Mouse (Mus musculus) kidney, adult 2 months (tissue): ENCODE data around the gene Pds5a. TPM values are rescaled to one million over a fixed set of nuclear protein-coding genes. Genes with fewer than 3 reads are reported as not detected.

Experiments used
- DNase-seq: peaks from one replicate; pipeline ENCODE4 v3.0.0; 2021
- H3K27ac ChIP-seq: fragments of 200-500 bp; 2 replicates; pipeline ENCODE4 v1.5.1; 2012; ENCODE audit warnings: low read depth, low read length, control low read depth, inconsistent platforms; ENCODE audit not compliant: insufficient read depth
- H3K27me3 ChIP-seq: fragments of 200-500 bp; replicated peaks from 2 replicates; pipeline ENCODE4 v1.6.1; 2012; ENCODE audit warnings: mild to moderate bottlenecking, moderate library complexity, low read length, inconsistent platforms; ENCODE audit not compliant: control insufficient read depth, insufficient read depth
- H3K36me3 ChIP-seq: fragments of 200-500 bp; 2 replicates; pipeline ENCODE4 v1.6.1; 2012; ENCODE audit warnings: mild to moderate bottlenecking, moderate library complexity, low read length, inconsistent platforms; ENCODE audit not compliant: control insufficient read depth, insufficient read depth
- H3K4me1 ChIP-seq: fragments of 200-500 bp; 2 replicates; pipeline ENCODE4 v1.6.1; 2011; ENCODE audit warnings: low read length; ENCODE audit not compliant: control insufficient read depth, insufficient read depth
- H3K4me3 ChIP-seq: fragments of 200-500 bp; 2 replicates; pipeline ENCODE4 v1.5.1; 2011; ENCODE audit warnings: mild to moderate bottlenecking, low read depth, low read length, control low read depth; ENCODE audit not compliant: insufficient read depth
- CTCF ChIP-seq: fragments of 200-500 bp; conservative IDR thresholded peaks from 2 replicates; pipeline ENCODE4 v1.5.1; 2011; ENCODE audit warnings: low read depth, mild to moderate bottlenecking, control low read depth, low read length, moderate library complexity, mixed read lengths; ENCODE audit not compliant: insufficient read depth, insufficient read length
- POLR2A ChIP-seq: fragments of 200-500 bp; IDR thresholded peaks from one replicate; pipeline ENCODE4 v1.6.1; 2011; ENCODE audit warnings: low read depth, low read length, control low read depth
- WGBS: fragments of 180-500 bp; shearing (Covaris S2); methylation state at CpG from one replicate; pipeline ENCODE4 v1.1.7; 2018; 5-methylcytosine and 5-hydroxymethylcytosine counted together
- polyA plus RNA-seq: library from polyadenylated mRNA; depleted of rRNA; stranded (reverse); fragments of >200 nt; gene quantifications from 2 replicates; pipeline ENCODE4 v1.2.3, GENCODE M21; 2012; rRNA removed

The Pds5a gene
- polyA plus RNA-seq, 1 experiment, result 17.3 TPM

DNA sequence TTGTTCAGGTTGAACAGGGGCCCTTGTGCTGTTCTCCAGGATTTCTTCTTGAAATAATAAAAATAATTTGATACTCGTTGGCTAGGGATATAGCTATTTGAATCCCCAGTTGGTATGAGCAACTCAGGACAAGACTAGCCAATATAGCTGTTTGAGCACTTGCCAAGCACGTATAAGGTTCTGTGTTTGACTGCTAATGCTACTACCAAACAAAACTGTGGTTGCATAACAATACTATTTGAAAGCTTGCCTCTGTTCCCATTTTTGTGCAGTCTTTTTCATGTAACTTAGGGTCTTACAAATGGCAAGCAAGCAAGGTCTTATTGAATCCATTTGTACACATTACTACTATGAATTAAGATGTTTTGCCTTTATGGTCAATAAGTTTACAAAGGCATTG lies 122.2 kb downstream of the Pds5a start:
- Histone ChIP-seq H3K4me3 (no peak overlapping the region), H3K36me3 (no peaks in the 10 kb centered on the region; the same call in 1 of the 2 replicates), H3K27ac (no peak overlapping the region), H3K27me3 (no peaks in the 10 kb centered on the region), H3K4me1 (no peaks in the 10 kb centered on the region; the same call in 1 of the 2 replicates)
- TF ChIP-seq CTCF, result no peak
- no peak for TF ChIP-seq POLR2A
- WGBS, result 76% methylated on average over 2 of the region's 2 CpGs
- DNase-seq, result no peak

- no peak for DNase-seq
These were observed 123.2 kb downstream of the Pds5a start for GRCm38 (mm10) chr5:65574876-65575275.

DNA sequence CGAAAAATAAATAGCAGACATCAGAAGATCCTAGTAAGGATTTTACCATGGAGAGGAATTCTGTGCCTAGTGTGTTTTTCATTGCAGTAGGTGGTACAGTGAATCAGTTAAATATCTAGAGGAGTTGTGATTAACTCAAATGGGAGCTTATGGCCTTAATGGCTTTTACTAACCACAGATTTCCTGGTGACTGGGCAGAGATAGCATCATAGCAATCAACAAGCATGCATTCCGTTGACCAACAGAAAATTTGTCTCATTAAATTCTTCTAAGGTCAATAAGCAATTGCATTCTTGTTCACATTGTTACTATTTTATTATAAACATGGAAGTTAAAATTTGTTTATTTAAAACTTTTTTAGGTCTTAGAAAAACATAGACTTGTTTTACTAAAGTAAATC lies 132.6 kb downstream of the Pds5a start:
- no peak for DNase-seq
- Histone ChIP-seq H3K4me3 (no peak overlapping the region), H3K4me1 (0 out of 2 replicates have a peak, but pooled peaks cover 4% of the 10 kb centered on the region), H3K27ac (no peak overlapping the region), H3K27me3 (no peaks in the 10 kb centered on the region), H3K36me3 (no peaks in the 10 kb centered on the region)
- WGBS, result 62% methylated on average over 2 of the region's 2 CpGs
- TF ChIP-seq CTCF, result no peak
- TF ChIP-seq POLR2A, result no peak

More at GRCm38 (mm10) chr5:65574876-65575275, 123.2 kb downstream of the Pds5a start:
- Histone ChIP-seq H3K36me3 (no peaks in the 10 kb centered on the region; the same call in 1 of the 2 replicates), H3K27me3 (no peaks in the 10 kb centered on the region), H3K27ac (peak overlapping the region; percentile 31; the same call in 1 of the 2 replicates), H3K4me1 (no peaks in the 10 kb centered on the region; the same call in 1 of the 2 replicates), H3K4me3 (no peak overlapping the region)
- 68% methylated on average over 2 of the region's 2 CpGs for WGBS
- TF ChIP-seq CTCF, result no peak

DNA sequence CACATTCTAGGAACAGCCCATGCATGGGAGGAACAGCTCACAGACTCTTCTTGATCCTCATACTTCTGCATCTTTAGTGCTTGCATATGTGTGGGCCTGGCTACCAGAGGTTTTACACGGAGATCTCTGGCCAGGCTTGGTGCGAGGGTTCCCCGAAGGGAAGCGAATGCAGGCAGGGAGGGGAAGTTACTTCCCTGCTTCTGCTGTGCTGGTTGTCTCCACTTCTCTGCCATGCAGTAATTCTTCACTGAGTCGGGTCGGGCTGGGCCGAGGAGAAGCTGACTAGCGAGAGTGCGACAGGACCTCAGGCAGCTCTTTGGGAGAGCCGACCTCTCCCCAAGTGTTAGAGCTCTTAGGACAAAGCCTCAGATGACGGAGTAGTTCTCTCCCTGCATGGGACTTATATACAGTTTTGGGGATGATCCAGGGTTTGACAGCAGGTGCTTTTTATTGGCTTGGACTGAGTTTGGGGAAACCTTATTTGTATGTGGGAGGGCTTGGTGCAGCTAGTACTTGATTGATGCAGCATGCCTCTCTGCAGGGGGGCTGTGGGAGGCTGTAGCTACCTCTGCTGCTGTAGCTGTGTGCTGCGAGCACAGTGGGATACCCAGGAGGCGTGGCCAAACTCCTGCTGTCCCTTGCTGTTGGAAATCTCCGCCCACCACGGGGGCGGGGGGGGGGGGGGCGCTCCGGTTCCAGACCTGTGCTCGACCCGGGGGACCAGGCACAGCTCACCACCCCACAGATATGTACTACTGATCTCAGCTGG lies 136.8 kb downstream of the Pds5a start:
- Histone ChIP-seq H3K27ac (no peak overlapping the region), H3K27me3 (no peaks in the 10 kb centered on the region), H3K4me3 (no peak overlapping the region), H3K4me1 (peaks cover 4% of the 10 kb centered on the region; the same call in 1 of the 2 replicates), H3K36me3 (no peaks in the 10 kb centered on the region)
- WGBS, result 49% methylated on average over 20 of the region's 20 CpGs
- TF ChIP-seq POLR2A, result no peak
- no peak for TF ChIP-seq CTCF
- no peak for DNase-seq

DNA sequence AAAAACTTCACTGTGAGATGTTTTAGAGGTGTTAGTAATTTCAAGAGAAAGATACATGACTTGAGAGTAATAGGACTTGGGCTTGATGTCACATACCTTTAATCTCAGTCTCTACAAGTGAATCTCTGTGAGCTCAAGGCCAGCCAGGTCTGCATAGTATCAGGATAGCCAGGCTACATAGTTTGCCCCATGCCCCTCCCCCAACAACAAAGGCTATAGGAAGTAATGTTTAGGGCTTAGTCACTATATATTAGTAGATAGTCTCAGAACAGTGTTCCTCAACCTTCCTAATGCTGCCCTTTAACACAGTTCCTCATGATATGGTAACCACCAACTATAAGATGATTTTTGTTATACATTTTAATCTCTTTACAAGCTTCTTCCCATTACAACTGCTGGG lies 141.0 kb downstream of the Pds5a start:
- no peak overlapping the region for H3K4me3 ChIP-seq
- H3K27ac ChIP-seq, result no peak overlapping the region
- DNase-seq, result no peak
- TF ChIP-seq POLR2A (no peak), CTCF (no peak)
- H3K4me1 ChIP-seq, result no peaks in the 10 kb centered on the region; the same call in 1 of the 2 replicates
- H3K27me3 ChIP-seq, result no peaks in the 10 kb centered on the region
- no peaks in the 10 kb centered on the region for H3K36me3 ChIP-seq

Other genes starting within 250 kb of the Pds5a start
- not detected in 2 replicates for gene Gm43552, start 205.4 kb downstream of the Pds5a start, polyA plus RNA-seq
- 111 and 114 TPM in 2 replicates for gene Smim14, start 161.1 kb downstream of the Pds5a start, polyA plus RNA-seq
- 23.1 and 35.1 TPM in 2 replicates for gene Ube2k, start 161.0 kb downstream of the Pds5a start, polyA plus RNA-seq
- gene N4bp2, start 65.2 kb upstream of the Pds5a start, polyA plus RNA-seq, result 3.8 TPM in 2 replicates
- 0.27 and 1.8 TPM in 2 replicates for gene Rhoh, start 162.9 kb upstream of the Pds5a start, polyA plus RNA-seq
- gene Chrna9, start 236.6 kb upstream of the Pds5a start, polyA plus RNA-seq, result not detected in 2 replicates